Mouse (Mus musculus) limb, embryonic 10.5 days (tissue): ENCODE results near the gene Cdkl4. TPM values are rescaled to one million over a fixed set of nuclear protein-coding genes. Genes with fewer than 3 reads are reported as not detected.
A peak's percentile ranks its signal among the peaks of the same experiment; 100 is the strongest.

Experiments used
- DNase-seq: peaks from one replicate; pipeline ENCODE4 v3.0.0-alpha.2; 2017; ENCODE audit warnings: low spot score
- H3K27ac ChIP-seq: fragments of 300-500 bp; sonication (generic); 2 replicates; pipeline ENCODE4 v1.5.1; 2016; ENCODE audit warnings: mild to moderate bottlenecking
- H3K27me3 ChIP-seq: fragments of 300-500 bp; sonication (generic); 2 replicates; pipeline ENCODE4 v1.6.1; 2016; ENCODE audit warnings: low read depth, mild to moderate bottlenecking; ENCODE audit not compliant: poor library complexity, severe bottlenecking
- H3K36me3 ChIP-seq: fragments of 300-500 bp; sonication (generic); 2 replicates; pipeline ENCODE4 v1.6.1; 2016; ENCODE audit warnings: mild to moderate bottlenecking, moderate library complexity
- H3K4me1 ChIP-seq: fragments of 300-500 bp; sonication (generic); 2 replicates; pipeline ENCODE4 v1.6.1; 2016
- H3K4me3 ChIP-seq: fragments of 300-500 bp; sonication (generic); 2 replicates; pipeline ENCODE4 v1.5.1; 2016; ENCODE audit warnings: mild to moderate bottlenecking, moderate library complexity
- H3K9me3 ChIP-seq: fragments of 300-500 bp; sonication (generic); replicated peaks from 2 replicates; pipeline ENCODE4 v1.6.1; 2016; ENCODE audit warnings: mild to moderate bottlenecking
- WGBS: fragments of 180-500 bp; shearing (Covaris S2); methylation state at CpG from one replicate; pipeline ENCODE4 v1.1.7; 2016; 5-methylcytosine and 5-hydroxymethylcytosine counted together
- polyA plus RNA-seq: library from polyadenylated mRNA; unstranded; fragments of >200 nt; fragmentation: Nextera tagmentation; extraction: Ambion mirVana; gene quantifications from 2 replicates; pipeline ENCODE4 v1.2.1, GENCODE M21; 2016

The Cdkl4 gene
- polyA plus RNA-seq, result 0.14 and 0.51 TPM in 2 replicates

- H3K4me3 ChIP-seq, result peak within 1 kb of the TSS; percentile 56
- DNase-seq, result no peak
- H3K4me1 ChIP-seq, result peaks cover 8% of the 10 kb centered on the region
- peak within 1 kb of the TSS; percentile 63 for H3K27ac ChIP-seq
- no peaks in the 10 kb centered on the region for H3K27me3 ChIP-seq
- WGBS, result 71% methylated on average over 15 of the region's 15 CpGs
- H3K9me3 ChIP-seq, result no peaks in the 10 kb centered on the region
- H3K36me3 ChIP-seq, result peaks cover 30% of the 10 kb centered on the region
These were observed at the start of gene Cdkl4 for GRCm38 (mm10) chr17:80577639-80578038. Gene Cdkl4, minus strand, starts transcription at chr17:80577813.

- Histone ChIP-seq H3K27ac (no peak overlapping the region), H3K9me3 (no peaks in the 10 kb centered on the region), H3K36me3 (peaks cover 19% of the 10 kb centered on the region), H3K4me3 (no peak overlapping the region), H3K4me1 (no peaks in the 10 kb centered on the region), H3K27me3 (no peaks in the 10 kb centered on the region)
- DNase-seq, result no peak
These were observed 47.4 kb upstream of the Cdkl4 start for GRCm38 (mm10) chr17:80624979-80625378.

GRCm38 (mm10) chr17:80621691-80622090 lies 44.1 kb upstream of the Cdkl4 start:
- no peak for DNase-seq
- 89% methylated on average over 4 of the region's 4 CpGs for WGBS
- no peak overlapping the region for H3K27ac ChIP-seq
- H3K4me1 ChIP-seq, result no peaks in the 10 kb centered on the region
- H3K9me3 ChIP-seq, result no peaks in the 10 kb centered on the region
- peaks cover 28% of the 10 kb centered on the region for H3K36me3 ChIP-seq
- H3K27me3 ChIP-seq, result no peaks in the 10 kb centered on the region
- no peak overlapping the region for H3K4me3 ChIP-seq

GRCm38 (mm10) chr17:80620786-80621423 lies 43.3 kb upstream of the Cdkl4 start:
- no peaks in the 10 kb centered on the region for H3K27me3 ChIP-seq
- H3K27ac ChIP-seq, result no peak overlapping the region
- 75% methylated on average over 5 of the region's 5 CpGs for WGBS
- no peaks in the 10 kb centered on the region for H3K9me3 ChIP-seq
- H3K4me3 ChIP-seq, result no peak overlapping the region
- H3K36me3 ChIP-seq, result peaks cover 29% of the 10 kb centered on the region
- peak; percentile 62 for DNase-seq
- no peaks in the 10 kb centered on the region for H3K4me1 ChIP-seq

GRCm38 (mm10) chr17:80619556-80619955 lies 41.9 kb upstream of the Cdkl4 start:
- 91% methylated on average over 13 of the region's 13 CpGs for WGBS
- peaks cover 42% of the 10 kb centered on the region for H3K36me3 ChIP-seq

GRCm38 (mm10) chr17:80618890-80619289 lies 41.3 kb upstream of the Cdkl4 start:
- no peak overlapping the region for H3K4me3 ChIP-seq
- H3K4me1 ChIP-seq, result no peaks in the 10 kb centered on the region
- H3K36me3 ChIP-seq, result peaks cover 48% of the 10 kb centered on the region
- DNase-seq, result no peak
- no peak overlapping the region for H3K27ac ChIP-seq
- WGBS, result 84% methylated on average over 5 of the region's 5 CpGs
- no peaks in the 10 kb centered on the region for H3K9me3 ChIP-seq
- H3K27me3 ChIP-seq, result no peaks in the 10 kb centered on the region

More at GRCm38 (mm10) chr17:80619556-80619955, 41.9 kb upstream of the Cdkl4 start:
- H3K9me3 ChIP-seq, result no peaks in the 10 kb centered on the region
- no peaks in the 10 kb centered on the region for H3K27me3 ChIP-seq
- H3K4me1 ChIP-seq, result no peaks in the 10 kb centered on the region
- no peak for DNase-seq
- no peak overlapping the region for H3K27ac ChIP-seq
- H3K4me3 ChIP-seq, result no peak overlapping the region

- no peak for DNase-seq
- H3K9me3 ChIP-seq, result no peaks in the 10 kb centered on the region
- H3K4me3 ChIP-seq, result no peak overlapping the region
- no peaks in the 10 kb centered on the region for H3K4me1 ChIP-seq
- 96% methylated on average over 6 of the region's 6 CpGs for WGBS
- H3K27ac ChIP-seq, result no peak overlapping the region
- peaks cover 93% of the 10 kb centered on the region for H3K36me3 ChIP-seq
- no peaks in the 10 kb centered on the region for H3K27me3 ChIP-seq
These were observed 26.2 kb upstream of the Cdkl4 start for GRCm38 (mm10) chr17:80603806-80604205.

- no peak overlapping the region for H3K4me3 ChIP-seq
- WGBS, result 94% methylated on average over 19 of the region's 19 CpGs
- no peak overlapping the region for H3K27ac ChIP-seq
- peaks cover 90% of the 10 kb centered on the region for H3K36me3 ChIP-seq
- no peaks in the 10 kb centered on the region for H3K4me1 ChIP-seq
- DNase-seq, result no peak
- no peaks in the 10 kb centered on the region for H3K9me3 ChIP-seq
- no peaks in the 10 kb centered on the region for H3K27me3 ChIP-seq
These were observed 25.5 kb upstream of the Cdkl4 start for GRCm38 (mm10) chr17:80603079-80603625.

- Histone ChIP-seq H3K4me3 (no peak overlapping the region), H3K27ac (no peak overlapping the region), H3K4me1 (no peaks in the 10 kb centered on the region), H3K27me3 (no peaks in the 10 kb centered on the region), H3K9me3 (no peaks in the 10 kb centered on the region), H3K36me3 (peaks cover 90% of the 10 kb centered on the region)
- 59% methylated on average over 13 of the region's 13 CpGs for WGBS
- peak; percentile 67 for DNase-seq
These were observed 23.8 kb upstream of the Cdkl4 start for GRCm38 (mm10) chr17:80601371-80601770.

GRCm38 (mm10) chr17:80583051-80583450 lies 5.4 kb upstream of the Cdkl4 start:
- Histone ChIP-seq H3K4me1 (no peaks in the 10 kb centered on the region), H3K9me3 (no peaks in the 10 kb centered on the region), H3K4me3 (no peak overlapping the region), H3K36me3 (peaks cover 81% of the 10 kb centered on the region), H3K27me3 (no peaks in the 10 kb centered on the region), H3K27ac (no peak overlapping the region)
- WGBS, result 95% methylated on average over 6 of the region's 6 CpGs
- no peak for DNase-seq

GRCm38 (mm10) chr17:80579901-80580300 lies 2.3 kb upstream of the Cdkl4 start:
- Histone ChIP-seq H3K4me3 (no peak overlapping the region), H3K9me3 (no peaks in the 10 kb centered on the region), H3K36me3 (peaks cover 52% of the 10 kb centered on the region), H3K4me1 (peaks cover 8% of the 10 kb centered on the region), H3K27ac (no peak overlapping the region), H3K27me3 (no peaks in the 10 kb centered on the region)
- DNase-seq, result no peak
- WGBS, result 86% methylated on average over 6 of the region's 6 CpGs

- Histone ChIP-seq H3K27me3 (no peaks in the 10 kb centered on the region), H3K36me3 (peaks cover 44% of the 10 kb centered on the region), H3K4me3 (no peak overlapping the region), H3K4me1 (peaks cover 8% of the 10 kb centered on the region), H3K27ac (no peak overlapping the region), H3K9me3 (no peaks in the 10 kb centered on the region)
- DNase-seq, result no peak
- WGBS, result 95% methylated on average over 9 of the region's 9 CpGs
These were observed 1.5 kb upstream of the Cdkl4 start for GRCm38 (mm10) chr17:80579089-80579488.

GRCm38 (mm10) chr17:80578041-80578440 lies 428 bp upstream of the Cdkl4 start:
- H3K4me3 ChIP-seq, result no peak overlapping the region
- H3K36me3 ChIP-seq, result peaks cover 34% of the 10 kb centered on the region
- no peaks in the 10 kb centered on the region for H3K9me3 ChIP-seq
- H3K27me3 ChIP-seq, result no peaks in the 10 kb centered on the region
- no peak for DNase-seq
- H3K27ac ChIP-seq, result no peak overlapping the region
- 97% methylated on average over 1 of the region's 1 CpGs for WGBS
- peaks cover 8% of the 10 kb centered on the region for H3K4me1 ChIP-seq
